Mouse (Mus musculus): ENCODE data around the gene Mgl2. TPM values are rescaled to one million over a fixed set of nuclear protein-coding genes. Genes with fewer than 3 reads are reported as not detected.

The Mgl2 gene
- total RNA-seq, 1 experiment, result 1.8 TPM

DNA sequence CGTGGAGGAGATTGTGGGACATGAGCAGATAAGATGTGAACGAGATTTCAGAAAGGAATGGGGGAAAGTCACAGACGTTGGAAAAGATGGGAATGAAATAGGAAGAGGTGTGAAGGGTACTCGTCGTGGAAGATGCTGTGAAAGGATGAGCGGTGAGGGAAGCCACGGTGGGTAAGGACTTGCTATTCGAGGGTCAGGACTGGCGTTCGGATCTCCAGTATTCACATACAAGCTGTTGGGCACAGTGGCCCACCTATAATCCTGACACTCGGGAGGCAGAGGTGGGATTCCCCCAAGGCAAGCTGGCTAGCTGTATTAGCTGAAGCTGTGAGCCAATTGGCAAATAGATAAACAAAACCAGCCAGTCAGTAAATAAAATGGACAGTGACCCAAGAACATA, 48.6 kb downstream of the Mgl2 start:
- Histone ChIP-seq H3K36me3 (ENCODE audit: control insufficient read depth, insufficient read depth, low read length, poor library complexity, severe bottlenecking) (no peaks in the 10 kb centered on the region), H3K27ac (ENCODE audit: insufficient read depth, low read depth, low read length, poor library complexity, severe bottlenecking) (no peak overlapping the region), H3K9me3 (ENCODE audit: control insufficient read depth, insufficient read depth, low read depth, low read length) (no peaks in the 10 kb centered on the region; the same call in 1 of the 2 replicates), H3K9ac (ENCODE audit: insufficient read depth, low read depth, low read length, poor library complexity, severe bottlenecking) (no peak overlapping the region), H3K4me3 (ENCODE audit: insufficient read depth in 1 of 2, low read depth in 1 of 2, low read length in 2 of 2, poor library complexity in 1 of 2, severe bottlenecking in 1 of 2) (no peak overlapping the region), H3K4me1 (ENCODE audit: control insufficient read depth in 2 of 2, insufficient read depth in 2 of 2, low read length in 2 of 2, poor library complexity in 1 of 2) (no peaks in the 10 kb centered on the region; a peak in 1 of 4 replicates)
- no peak for DNase-seq (ENCODE audit: low read depth, low spot score)
- no peak for TF ChIP-seq ZC3H11A (IDR thresholded peaks at IDR 0.05; ENCODE audit: borderline replicate concordance, low read depth, low read length)
- TF ChIP-seq HCFC1 (IDR thresholded peaks at IDR 0.05; ENCODE audit: borderline replicate concordance, insufficient read depth, low read length), result no peak
- TF ChIP-seq CHD2 (IDR thresholded peaks at IDR 0.05; ENCODE audit: low read depth, low read length), result no peak
- no peak for TF ChIP-seq MAFK (IDR thresholded peaks at IDR 0.05; ENCODE audit: insufficient read depth, low read depth, low read length)
- TF ChIP-seq ZNF384 (IDR thresholded peaks at IDR 0.05; ENCODE audit: low read depth, low read length), result no peak
- in situ Hi-C loops (cut with MboI; ENCODE audit: low sequenced_read_pairs in 2 of 2, unreplicated experiment in 2 of 2), result loop anchor here in 1 of 2 experiments (10.0 kb wide), 1 partner anchor 124 kb away; the partner anchor contains the start of gene Asgr1

DNA sequence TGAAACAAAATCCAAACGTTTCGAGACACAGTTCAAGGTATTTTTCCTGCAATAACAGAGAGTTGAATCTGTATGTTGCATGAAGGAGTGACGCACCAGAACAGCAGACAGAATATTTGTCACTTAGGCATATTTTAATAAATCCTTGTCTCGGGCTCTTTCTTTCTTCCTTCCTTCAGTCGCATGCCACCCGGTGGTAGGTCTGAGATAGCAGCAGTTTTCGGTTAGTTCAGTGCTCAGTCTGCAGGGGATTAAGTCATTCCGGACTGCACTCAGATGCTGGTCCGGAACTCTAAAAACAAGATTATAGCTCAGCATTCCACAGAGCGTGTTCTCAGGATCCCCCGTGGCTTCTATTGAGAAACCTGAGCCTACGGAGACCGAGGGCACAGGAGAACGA, 49.3 kb downstream of the Mgl2 start:
- no peaks in the 10 kb centered on the region for H3K36me3 ChIP-seq (ENCODE audit: control insufficient read depth, insufficient read depth, low read length, poor library complexity, severe bottlenecking)
- no peak overlapping the region; the same call in 1 of the 2 replicates for H3K9ac ChIP-seq (ENCODE audit: insufficient read depth, low read depth, low read length, poor library complexity, severe bottlenecking)
- no peak for TF ChIP-seq CHD2 (IDR thresholded peaks at IDR 0.05; ENCODE audit: low read depth, low read length)
- TF ChIP-seq ZNF384 (IDR thresholded peaks at IDR 0.05; ENCODE audit: low read depth, low read length), result no peak
- no peaks in the 10 kb centered on the region; a peak in 1 of 4 replicates for H3K4me1 ChIP-seq (ENCODE audit: control insufficient read depth in 2 of 2, insufficient read depth in 2 of 2, low read length in 2 of 2, poor library complexity in 1 of 2)
- H3K27ac ChIP-seq (ENCODE audit: insufficient read depth, low read depth, low read length, poor library complexity, severe bottlenecking), result no peak overlapping the region
- H3K9me3 ChIP-seq (ENCODE audit: control insufficient read depth, insufficient read depth, low read depth, low read length), result no peaks in the 10 kb centered on the region; the same call in 1 of the 2 replicates
- DNase-seq (ENCODE audit: low read depth, low spot score), result no peak
- in situ Hi-C loops (cut with MboI; ENCODE audit: low sequenced_read_pairs in 2 of 2, unreplicated experiment in 2 of 2), result loop anchor here in 1 of 2 experiments (10.0 kb wide), 1 partner anchor 125 kb away; the partner anchor contains the start of gene Asgr1
- no peak overlapping the region for H3K4me3 ChIP-seq (ENCODE audit: insufficient read depth in 1 of 2, low read depth in 1 of 2, low read length in 2 of 2, poor library complexity in 1 of 2, severe bottlenecking in 1 of 2)

DNA sequence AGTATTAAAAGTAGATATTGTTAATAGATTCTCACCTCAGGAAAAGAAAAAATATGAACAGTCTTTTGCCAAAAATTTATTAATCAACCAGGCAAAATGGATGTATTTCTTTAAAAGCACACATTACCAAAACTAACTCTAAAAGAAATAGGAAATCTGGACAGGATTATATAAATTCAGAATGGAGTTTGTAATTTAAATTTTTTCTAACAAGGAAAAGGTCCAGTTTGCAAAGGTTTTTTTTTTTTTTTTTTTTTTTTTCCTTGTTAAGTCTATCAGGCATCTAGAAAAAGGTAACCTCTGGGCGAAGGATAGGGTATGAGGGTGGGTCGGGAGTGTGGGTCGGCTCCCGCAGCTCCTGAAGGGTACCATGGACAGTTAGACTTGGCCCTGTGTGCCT, 50.4 kb downstream of the Mgl2 start:
- TF ChIP-seq CHD2 (IDR thresholded peaks at IDR 0.05; ENCODE audit: low read depth, low read length) (no peak), ZNF384 (IDR thresholded peaks at IDR 0.05; ENCODE audit: low read depth, low read length) (peak; percentile 75; the same call in 1 of the 2 replicates)
- H3K27ac ChIP-seq (ENCODE audit: insufficient read depth, low read depth, low read length, poor library complexity, severe bottlenecking), result no peak overlapping the region
- H3K9me3 ChIP-seq (ENCODE audit: control insufficient read depth, insufficient read depth, low read depth, low read length), result no peaks in the 10 kb centered on the region; the same call in 1 of the 2 replicates
- no peak overlapping the region for H3K4me3 ChIP-seq (ENCODE audit: insufficient read depth in 1 of 2, low read depth in 1 of 2, low read length in 2 of 2, poor library complexity in 1 of 2, severe bottlenecking in 1 of 2)
- no peaks in the 10 kb centered on the region; a peak in 1 of 4 replicates for H3K4me1 ChIP-seq (ENCODE audit: control insufficient read depth in 2 of 2, insufficient read depth in 2 of 2, low read length in 2 of 2, poor library complexity in 1 of 2)
- H3K9ac ChIP-seq (ENCODE audit: insufficient read depth, low read depth, low read length, poor library complexity, severe bottlenecking), result no peak overlapping the region
- no peak for DNase-seq (ENCODE audit: low read depth, low spot score)
- H3K36me3 ChIP-seq (ENCODE audit: control insufficient read depth, insufficient read depth, low read length, poor library complexity, severe bottlenecking), result no peaks in the 10 kb centered on the region
- in situ Hi-C loops (cut with MboI; ENCODE audit: low sequenced_read_pairs in 2 of 2, unreplicated experiment in 2 of 2), result no loop called here

DNA sequence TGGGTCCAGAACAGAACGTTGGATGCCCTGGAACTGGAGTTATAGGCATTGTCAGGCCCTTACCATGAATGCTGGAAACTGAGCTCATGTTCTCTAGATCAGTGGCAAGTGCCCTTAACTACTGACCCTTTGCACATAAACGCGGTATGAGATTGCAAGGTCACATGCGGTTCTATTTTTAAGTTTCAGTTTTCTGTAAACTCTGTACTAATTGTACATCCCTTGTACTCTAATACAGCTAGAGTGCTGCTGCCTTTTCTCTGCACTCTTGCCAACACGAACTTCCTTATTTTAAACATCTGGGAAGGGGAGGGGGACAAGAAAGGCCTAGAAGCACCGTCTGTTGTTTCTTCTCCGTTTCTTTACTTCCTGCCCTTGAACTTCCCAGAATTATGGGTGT, 55.0 kb downstream of the Mgl2 start:
- no peak overlapping the region for H3K9ac ChIP-seq (ENCODE audit: insufficient read depth, low read depth, low read length, poor library complexity, severe bottlenecking)
- no peaks in the 10 kb centered on the region for H3K36me3 ChIP-seq (ENCODE audit: control insufficient read depth, insufficient read depth, low read length, poor library complexity, severe bottlenecking)
- no peak overlapping the region for H3K27ac ChIP-seq (ENCODE audit: insufficient read depth, low read depth, low read length, poor library complexity, severe bottlenecking)
- no peak overlapping the region for H3K4me3 ChIP-seq (ENCODE audit: insufficient read depth in 1 of 2, low read depth in 1 of 2, low read length in 2 of 2, poor library complexity in 1 of 2, severe bottlenecking in 1 of 2)
- TF ChIP-seq ZNF384 (IDR thresholded peaks at IDR 0.05; ENCODE audit: low read depth, low read length) (no peak), ZC3H11A (IDR thresholded peaks at IDR 0.05; ENCODE audit: borderline replicate concordance, low read depth, low read length) (no peak), CHD2 (IDR thresholded peaks at IDR 0.05; ENCODE audit: low read depth, low read length) (no peak), HCFC1 (IDR thresholded peaks at IDR 0.05; ENCODE audit: borderline replicate concordance, insufficient read depth, low read length) (no peak), MAFK (IDR thresholded peaks at IDR 0.05; ENCODE audit: insufficient read depth, low read depth, low read length) (no peak)
- no peaks in the 10 kb centered on the region for H3K9me3 ChIP-seq (ENCODE audit: control insufficient read depth, insufficient read depth, low read depth, low read length)
- peaks cover 0 to 3% of the 10 kb centered on the region in 2 experiments; a peak in 2 of 4 replicates for H3K4me1 ChIP-seq (ENCODE audit: control insufficient read depth in 2 of 2, insufficient read depth in 2 of 2, low read length in 2 of 2, poor library complexity in 1 of 2)
- DNase-seq (ENCODE audit: low read depth, low spot score), result no peak
- in situ Hi-C loops (cut with MboI; ENCODE audit: low sequenced_read_pairs in 2 of 2, unreplicated experiment in 2 of 2), result no loop called here

Other genes with a start within 250 kb of the Mgl2 start
- 3.1 and 5.4 TPM in 2 replicates for gene Kctd11, start 248.9 kb upstream of the Mgl2 start, total RNA-seq (2012; rRNA removed)
- gene Acap1, start 234.8 kb upstream of the Mgl2 start, total RNA-seq (2012; rRNA removed), result 9.6 and 14.7 TPM in 2 replicates
- gene 2810408A11Rik, start 229.3 kb upstream of the Mgl2 start, total RNA-seq (2012; rRNA removed), result 3.3 and 5.7 TPM in 2 replicates
- gene Neurl4, start 229.3 kb upstream of the Mgl2 start, total RNA-seq (2012; rRNA removed), result 66.3 and 98.2 TPM in 2 replicates
- gene Gps2, start 216.4 kb upstream of the Mgl2 start, total RNA-seq (2012; rRNA removed), result 14.3 and 15.5 TPM in 2 replicates
- gene Eif5a, start 208.4 kb upstream of the Mgl2 start, total RNA-seq (2012; rRNA removed), result 754 and 926 TPM in 2 replicates
- 3.9 and 6.1 TPM in 2 replicates for gene Ybx2, start 194.5 kb upstream of the Mgl2 start, total RNA-seq (2012; rRNA removed)
- gene Slc2a4, start 182.1 kb upstream of the Mgl2 start, total RNA-seq (2012; rRNA removed), result 2.6 and 4.2 TPM in 2 replicates
- 24.9 and 38.7 TPM in 2 replicates for gene Cldn7, start 165.6 kb upstream of the Mgl2 start, total RNA-seq (2012; rRNA removed)
- 33.3 and 41.2 TPM in 2 replicates for gene Ctdnep1, start 149.2 kb upstream of the Mgl2 start, total RNA-seq (2012; rRNA removed)
- 76.1 and 87.9 TPM in 2 replicates for gene Elp5, start 147.8 kb upstream of the Mgl2 start, total RNA-seq (2012; rRNA removed)
- 57.7 and 70.6 TPM in 2 replicates for gene Gabarap, start 139.2 kb upstream of the Mgl2 start, total RNA-seq (2012; rRNA removed)
- gene Phf23, start 134.6 kb upstream of the Mgl2 start, total RNA-seq (2012; rRNA removed), result 64.7 and 80.9 TPM in 2 replicates
- gene Dvl2, start 129.7 kb upstream of the Mgl2 start, total RNA-seq (2012; rRNA removed), result 47.4 and 70.9 TPM in 2 replicates
- 32.5 and 48.7 TPM in 2 replicates for gene Acadvl, start 114.9 kb upstream of the Mgl2 start, total RNA-seq (2012; rRNA removed)
- gene Dlg4, start 113.4 kb upstream of the Mgl2 start, total RNA-seq (2012; rRNA removed), result 10.8 and 11.4 TPM in 2 replicates
- 0.58 TPM in 1 of 2 replicates, not detected in the other for gene Asgr1, start 76.2 kb upstream of the Mgl2 start, total RNA-seq (2012; rRNA removed)
- 2.0 and 2.1 TPM in 2 replicates for gene Asgr2, start 37.7 kb upstream of the Mgl2 start, total RNA-seq (2012; rRNA removed)
- gene Clec10a, start 25.9 kb downstream of the Mgl2 start, total RNA-seq (2012; rRNA removed), result 2.1 and 2.2 TPM in 2 replicates
- gene Slc16a11, start 82.4 kb downstream of the Mgl2 start, total RNA-seq (2012; rRNA removed), result 0.98 and 3.0 TPM in 2 replicates
- gene Slc16a13, start 90.7 kb downstream of the Mgl2 start, total RNA-seq (2012; rRNA removed), result 10.7 and 12.4 TPM in 2 replicates
- gene Bcl6b, start 99.5 kb downstream of the Mgl2 start, total RNA-seq (2012; rRNA removed), result 5.2 and 7.1 TPM in 2 replicates
- 49.9 and 59.4 TPM in 2 replicates for gene 0610010K14Rik, start 107.6 kb downstream of the Mgl2 start, total RNA-seq (2012; rRNA removed)
- gene Gm21988, start 109.5 kb downstream of the Mgl2 start, total RNA-seq (2012; rRNA removed), result 2.4 and 4.5 TPM in 2 replicates
- 66.0 and 75.1 TPM in 2 replicates for gene Rnasek, start 109.5 kb downstream of the Mgl2 start, total RNA-seq (2012; rRNA removed)
- gene Alox12, start 125.0 kb downstream of the Mgl2 start, total RNA-seq (2012; rRNA removed), result 0.49 and 0.69 TPM in 2 replicates
- 0.16 and 0.27 TPM in 2 replicates for gene Alox12e, start 192.3 kb downstream of the Mgl2 start, total RNA-seq (2012; rRNA removed)
- gene Alox15, start 221.7 kb downstream of the Mgl2 start, total RNA-seq (2012; rRNA removed), result 0.53 and 1.7 TPM in 2 replicates